Mouse (Mus musculus) cerebellum, adult 2 months (tissue): ENCODE results near the gene Ngp. TPM values are rescaled to one million over a fixed set of nuclear protein-coding genes. Genes with fewer than 3 reads are reported as not detected.
"Not testable (repeated sequence)": the region's sequence is repeated elsewhere in the genome, so short reads cannot be mapped to it uniquely, and the experiment has no call there.

ENCODE experiments used
- DNase-seq, 2 experiments: peaks; one replicate each; pipeline ENCODE4 v3.0.0; 2021
- H3K27ac ChIP-seq: fragments of 200-500 bp; 2 replicates; pipeline ENCODE4 v1.5.1; 2012; ENCODE audit warnings: low read length, control low read depth, inconsistent platforms; ENCODE audit not compliant: insufficient read depth
- H3K27me3 ChIP-seq: fragments of 200-500 bp; 2 replicates; pipeline ENCODE4 v1.6.1; 2012; ENCODE audit warnings: inconsistent platforms, mild to moderate bottlenecking, low read length, moderate library complexity; ENCODE audit not compliant: control insufficient read depth, insufficient read depth
- H3K4me1 ChIP-seq: fragments of 200-500 bp; 2 replicates; pipeline ENCODE4 v1.6.1; 2011; ENCODE audit warnings: low read length; ENCODE audit not compliant: control insufficient read depth, insufficient read depth
- H3K4me3 ChIP-seq: fragments of 200-500 bp; replicated peaks from 2 replicates; pipeline ENCODE3; 2011; ENCODE audit warnings: mild to moderate bottlenecking, low read depth, low read length, control low read depth; ENCODE audit not compliant: insufficient read depth
- CTCF ChIP-seq: fragments of 200-500 bp; IDR thresholded peaks from 2 replicates; pipeline ENCODE4 v1.5.1; 2011; ENCODE audit warnings: low read depth, mild to moderate bottlenecking, control low read depth, low read length, moderate library complexity, borderline replicate concordance; ENCODE audit not compliant: insufficient read depth
- POLR2A ChIP-seq: fragments of 200-500 bp; IDR thresholded peaks from 2 replicates; pipeline ENCODE4 v1.6.1; 2011; ENCODE audit warnings: low read length, control low read depth, borderline replicate concordance; ENCODE audit not compliant: insufficient read depth
- WGBS: fragments of 180-500 bp; shearing (Covaris S2); methylation state at CpG from one replicate; pipeline ENCODE4 v1.1.7; 2018; 5-methylcytosine and 5-hydroxymethylcytosine counted together
- polyA plus RNA-seq: library from polyadenylated mRNA; depleted of rRNA; stranded (reverse); fragments of >200 nt; gene quantifications from 2 replicates; pipeline ENCODE4 v1.2.3, GENCODE M21; 2012; rRNA removed

The Ngp gene
- 0.90 and 2.5 TPM in 2 replicates for polyA plus RNA-seq

- TF ChIP-seq POLR2A, result no peak
- TF ChIP-seq CTCF, result no peak
- no peak within 1 kb of the TSS for H3K27ac ChIP-seq
- H3K4me1 ChIP-seq, result no peaks in the 10 kb centered on the region
- no peak for DNase-seq
- H3K27me3 ChIP-seq, result no peaks in the 10 kb centered on the region
- no peak within 1 kb of the TSS for H3K4me3 ChIP-seq
- WGBS, result 83% methylated on average over 12 of the region's 12 CpGs
Observed at GRCm38 (mm10) chr9:110419511-110420112, at the start of gene Ngp. Gene Ngp, plus strand, starts transcription at chr9:110419747.

DNA sequence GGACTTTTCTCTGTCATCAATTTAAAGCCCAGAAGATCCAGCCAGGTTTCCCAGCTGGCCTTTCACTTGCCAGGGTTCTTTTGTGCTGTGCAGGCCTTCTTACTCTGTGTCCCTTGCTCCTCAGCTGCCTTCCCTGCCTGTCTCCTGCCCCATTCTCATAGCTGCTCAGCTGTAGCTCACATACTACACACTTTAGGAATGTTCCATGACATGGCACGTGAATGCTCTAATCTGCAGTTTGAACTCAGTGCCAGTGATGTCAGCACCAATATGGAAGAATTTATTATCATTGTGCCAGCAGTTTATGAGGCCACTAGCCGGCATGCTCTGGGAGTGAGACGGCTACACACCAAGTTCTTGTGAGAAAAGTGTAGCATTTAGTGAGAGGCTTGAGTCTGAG, 49.7 kb upstream of the Ngp start:
- WGBS, result 88% methylated on average over 3 of the region's 3 CpGs
- Histone ChIP-seq H3K27me3 (no peaks in the 10 kb centered on the region), H3K4me1 (no peaks in the 10 kb centered on the region), H3K27ac (no peak overlapping the region), H3K4me3 (no peak overlapping the region)
- no peak for TF ChIP-seq CTCF
- no peak for TF ChIP-seq POLR2A
- DNase-seq, result no peak

DNA sequence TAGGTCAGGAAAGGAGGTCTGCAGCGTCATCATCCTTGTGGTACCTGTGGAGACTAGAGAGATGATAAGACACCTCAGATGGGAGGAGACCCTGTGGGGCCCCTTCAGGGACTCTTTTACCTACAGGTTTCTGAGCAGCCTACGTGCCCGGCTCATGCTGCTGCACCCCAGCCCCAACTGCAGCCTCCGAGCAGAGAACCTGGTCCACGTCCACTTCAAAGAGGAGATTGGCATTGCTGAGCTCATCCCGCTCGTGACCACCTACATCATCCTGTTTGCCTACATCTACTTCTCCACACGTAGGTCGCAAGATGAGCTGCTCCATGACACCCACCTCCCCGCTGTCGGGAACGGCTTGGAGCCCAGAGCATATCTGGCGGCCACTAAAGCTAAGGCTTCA, 45.7 kb upstream of the Ngp start:
- Histone ChIP-seq H3K4me3 (no peak overlapping the region), H3K27me3 (no peaks in the 10 kb centered on the region), H3K4me1 (no peaks in the 10 kb centered on the region), H3K27ac (no peak overlapping the region)
- DNase-seq, result no peak
- WGBS, result 97% methylated on average over 13 of the region's 13 CpGs
- TF ChIP-seq POLR2A (no peak), CTCF (no peak)

DNA sequence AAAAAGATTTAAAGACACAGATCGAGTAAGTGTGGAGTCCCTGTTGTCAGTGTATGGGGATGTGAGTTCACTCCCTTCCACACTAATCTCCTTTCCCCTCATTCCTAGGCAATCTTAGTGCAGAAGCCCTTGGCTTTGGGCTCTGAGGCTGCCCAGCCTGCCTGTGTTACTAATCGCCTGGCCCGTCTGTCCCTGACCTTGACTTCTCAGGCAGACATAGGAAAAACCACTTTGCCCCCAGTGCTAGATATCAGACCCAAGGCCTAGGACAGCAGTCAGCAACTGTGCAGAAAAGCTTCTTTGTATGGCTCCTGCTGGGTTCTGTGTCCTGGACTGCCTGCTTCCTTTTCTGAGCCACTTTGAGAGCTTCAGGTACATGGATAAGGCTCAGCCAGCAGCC, 43.9 kb upstream of the Ngp start:
- Histone ChIP-seq H3K4me1 (no peaks in the 10 kb centered on the region), H3K27ac (no peak overlapping the region), H3K27me3 (no peaks in the 10 kb centered on the region), H3K4me3 (no peak overlapping the region)
- TF ChIP-seq CTCF (no peak), POLR2A (no peak)
- DNase-seq, result no peak
- WGBS, result 94% methylated on average over 3 of the region's 3 CpGs

GRCm38 (mm10) chr9:110377655-110378054, 41.9 kb upstream of the Ngp start:
- H3K4me1 ChIP-seq, H3K27me3 ChIP-seq, H3K4me3 ChIP-seq, H3K27ac ChIP-seq, DNase-seq: not testable (repeated sequence)
- WGBS, result 67% methylated on average over 15 of the region's 15 CpGs

GRCm38 (mm10) chr9:110379361-110379760, 40.2 kb upstream of the Ngp start:
- no peaks in the 10 kb centered on the region for H3K27me3 ChIP-seq
- H3K27ac ChIP-seq, result no peak overlapping the region
- TF ChIP-seq CTCF (no peak), POLR2A (no peak)
- no peak for DNase-seq
- H3K4me1 ChIP-seq, result no peaks in the 10 kb centered on the region
- H3K4me3 ChIP-seq, result no peak overlapping the region
- WGBS, result 96% methylated on average over 8 of the region's 8 CpGs

DNA sequence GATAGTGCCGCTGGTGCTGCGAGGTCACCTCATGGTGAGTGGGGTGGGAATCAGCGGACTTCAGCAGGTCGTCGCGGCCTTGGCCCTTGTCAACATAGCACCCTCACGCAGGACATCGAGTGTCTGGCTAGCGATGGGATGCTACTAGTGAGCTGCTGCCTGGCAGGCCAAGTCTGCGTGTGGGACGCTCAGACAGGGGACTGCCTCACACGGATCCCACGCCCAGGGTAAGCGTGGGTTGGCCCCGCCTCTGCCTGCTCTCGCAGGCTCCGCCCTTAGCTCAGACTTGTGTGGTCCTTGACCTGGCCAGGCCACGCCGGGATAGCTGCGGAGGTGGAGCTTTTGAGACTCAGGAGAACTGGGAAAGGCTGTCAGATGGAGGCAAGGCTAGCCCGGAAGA, 38.9 kb upstream of the Ngp start:
- DNase-seq, result no peak
- no peaks in the 10 kb centered on the region for H3K4me1 ChIP-seq
- H3K27ac ChIP-seq, result no peak overlapping the region
- H3K4me3 ChIP-seq, result no peak overlapping the region
- 62% methylated on average over 21 of the region's 21 CpGs for WGBS
- TF ChIP-seq POLR2A (no peak), CTCF (no peak)
- H3K27me3 ChIP-seq, result no peaks in the 10 kb centered on the region

DNA sequence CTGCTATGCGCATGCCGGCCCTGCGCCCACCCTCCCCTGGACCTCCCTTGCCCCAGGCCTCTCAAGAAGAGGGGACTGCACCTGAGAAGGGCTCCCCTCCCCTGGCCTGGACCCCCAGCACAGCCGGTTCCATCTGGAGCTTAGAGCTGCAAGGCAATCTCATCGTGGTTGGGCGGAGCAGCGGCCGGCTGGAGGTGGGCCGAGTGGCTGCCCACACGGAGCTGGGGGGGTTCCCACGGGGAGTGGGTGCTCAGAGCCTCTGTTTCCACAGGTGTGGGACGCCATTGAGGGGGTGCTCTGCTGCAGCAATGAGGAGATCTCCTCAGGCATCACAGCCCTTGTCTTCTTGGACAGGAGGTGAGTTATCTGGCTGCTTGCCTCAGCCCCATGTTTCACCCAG, 38.3 kb upstream of the Ngp start:
- Histone ChIP-seq H3K27ac (no peak overlapping the region), H3K27me3 (no peaks in the 10 kb centered on the region), H3K4me1 (no peaks in the 10 kb centered on the region), H3K4me3 (no peak overlapping the region)
- DNase-seq, result no peak
- TF ChIP-seq CTCF, result no peak
- TF ChIP-seq POLR2A, result no peak
- WGBS, result 77% methylated on average over 12 of the region's 12 CpGs
